Mouse (Mus musculus): ENCODE data around the gene Shld2. TPM values are rescaled to one million over a fixed set of nuclear protein-coding genes. Genes with fewer than 3 reads are reported as not detected.

Gene Shld2
- 17.9 and 24.0 TPM in 2 replicates for total RNA-seq (2017)

GRCm38 (mm10) chr14:34310234-34310965 is at the start of gene Shld2, which contains the start of gene Glud1:
Shld2 (minus strand) TSS chr14:34310493.
Glud1 (plus strand) TSS chr14:34310727.
- peak; percentile 77 to 89 for ATAC-seq (replicated peaks in 1 of 2; ENCODE audit: insufficient read depth in 1 of 2, low FRiP score in 2 of 2, low TSS enrichment in 1 of 2, low read depth in 1 of 2, poor library complexity in 2 of 2, severe bottlenecking in 2 of 2)

DNA sequence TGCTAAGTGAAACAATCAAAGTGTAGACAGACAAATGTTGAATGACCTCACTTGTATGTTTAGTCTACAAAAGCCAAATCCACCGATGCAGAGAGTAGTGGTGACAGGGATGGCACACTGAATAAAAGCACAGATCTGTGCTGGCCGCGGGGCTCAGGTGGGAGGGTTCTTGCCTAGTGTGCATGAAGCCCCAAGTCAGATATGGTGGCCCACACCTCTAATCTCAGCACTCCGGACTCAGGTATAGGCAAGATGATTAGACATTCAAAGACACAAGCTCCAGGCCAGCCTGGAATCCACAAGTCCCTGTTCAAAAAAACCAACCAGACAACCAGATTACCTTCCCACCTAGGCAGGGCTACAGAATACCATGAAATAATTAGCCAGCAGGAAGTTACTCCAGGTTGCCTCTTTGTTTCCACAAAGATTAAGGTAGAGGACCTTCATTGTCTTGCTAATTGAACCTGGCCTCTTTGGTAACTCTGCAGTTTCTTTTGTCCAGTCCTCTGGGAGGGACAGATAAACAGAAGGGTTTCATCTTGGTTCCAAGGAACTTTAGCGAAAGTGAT is 49.5 kb upstream of the Shld2 start:
- ATAC-seq (replicated peaks in 1 of 2; ENCODE audit: insufficient read depth in 1 of 2, low FRiP score in 2 of 2, low TSS enrichment in 1 of 2, low read depth in 1 of 2, poor library complexity in 2 of 2, severe bottlenecking in 2 of 2), result no peak

DNA sequence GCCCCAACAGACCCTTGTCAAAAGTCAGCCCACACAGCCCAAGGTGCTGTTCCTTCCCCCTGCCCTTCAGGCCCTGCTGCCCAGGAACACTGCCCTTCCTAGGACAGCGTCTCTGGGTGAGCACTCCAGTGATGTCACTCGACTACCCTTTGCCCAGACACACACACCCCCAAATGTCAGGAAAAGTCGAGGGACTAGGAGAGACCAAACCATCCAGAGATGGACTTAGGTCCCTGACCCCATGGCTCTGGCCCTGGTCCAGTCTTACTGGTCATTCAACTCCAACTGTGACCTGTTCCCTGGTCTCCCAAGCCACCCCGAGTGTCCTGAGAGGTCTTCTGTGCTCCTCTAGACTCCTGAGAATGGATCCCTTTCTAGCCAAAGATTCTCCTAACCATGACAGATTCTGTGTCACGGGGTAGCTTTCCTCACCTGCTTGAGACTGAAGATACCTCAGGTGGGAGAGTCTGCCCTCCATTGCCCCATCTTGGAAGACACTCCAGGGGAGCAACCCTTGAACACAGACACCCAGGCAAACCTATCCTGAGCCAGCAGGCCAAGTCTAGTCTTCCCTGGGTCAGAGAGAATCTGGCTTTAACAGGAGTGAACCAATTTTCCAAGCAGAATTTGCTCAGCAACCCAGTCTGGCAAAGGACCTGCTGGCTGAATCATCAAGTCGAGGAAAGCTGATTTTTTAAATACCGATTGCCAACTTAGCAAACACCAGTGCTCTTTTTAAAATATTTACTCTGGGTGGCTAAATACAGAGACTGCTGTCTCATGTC is 47.6 kb upstream of the Shld2 start:
- no peak for ATAC-seq (replicated peaks in 1 of 2; ENCODE audit: insufficient read depth in 1 of 2, low FRiP score in 2 of 2, low TSS enrichment in 1 of 2, low read depth in 1 of 2, poor library complexity in 2 of 2, severe bottlenecking in 2 of 2)

DNA sequence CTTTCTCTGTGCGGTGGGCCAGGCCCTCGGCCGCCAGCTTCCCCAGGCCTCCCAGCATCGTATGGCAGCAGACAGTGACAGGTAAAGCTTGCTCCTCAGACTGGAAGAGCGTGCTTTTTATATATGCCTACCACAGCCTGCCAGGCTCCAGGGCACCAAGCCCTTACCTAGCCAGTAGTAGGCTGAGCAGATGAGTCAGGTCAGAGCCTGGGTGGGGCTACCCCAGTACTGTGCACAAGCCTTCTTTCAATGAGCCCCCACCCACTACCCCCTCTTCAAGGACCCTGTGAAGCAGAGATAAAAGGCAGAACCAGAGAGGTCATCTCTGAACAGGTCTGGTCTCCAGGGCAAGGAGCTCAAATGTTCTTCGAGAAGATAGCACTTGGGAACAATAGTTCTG is 45.0 kb upstream of the Shld2 start, which contains the start of gene Fam25c:
Gene Fam25c (minus strand): TSS at position 133 of the 400 bp plus-strand sequence.
- ATAC-seq (replicated peaks in 1 of 2; ENCODE audit: insufficient read depth in 1 of 2, low FRiP score in 2 of 2, low TSS enrichment in 1 of 2, low read depth in 1 of 2, poor library complexity in 2 of 2, severe bottlenecking in 2 of 2), result 0 out of 4 replicates have a peak, but pooled peaks of 1 of the 2 experiments have one; percentile 10

DNA sequence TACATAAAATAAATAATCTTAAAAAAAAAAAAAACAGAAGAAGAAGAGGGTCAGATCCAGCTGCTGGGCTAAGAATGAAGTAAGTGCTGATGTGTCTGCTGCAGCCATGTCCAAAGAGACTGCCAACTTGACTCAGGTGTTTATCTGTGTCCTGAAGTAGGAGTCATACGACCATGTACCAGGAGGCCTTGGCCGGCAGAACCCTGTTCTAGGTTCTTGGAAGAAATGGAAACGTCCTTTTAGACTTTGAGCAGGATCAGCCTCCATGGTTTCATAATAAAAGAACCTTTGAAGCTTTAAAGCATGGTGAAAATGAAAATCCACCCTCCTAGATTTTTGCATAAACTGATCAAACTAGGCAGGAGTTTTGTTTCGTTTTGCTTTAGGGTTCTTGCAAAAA is 44.2 kb upstream of the Shld2 start:
- no peak for ATAC-seq (replicated peaks in 1 of 2; ENCODE audit: insufficient read depth in 1 of 2, low FRiP score in 2 of 2, low TSS enrichment in 1 of 2, low read depth in 1 of 2, poor library complexity in 2 of 2, severe bottlenecking in 2 of 2)

DNA sequence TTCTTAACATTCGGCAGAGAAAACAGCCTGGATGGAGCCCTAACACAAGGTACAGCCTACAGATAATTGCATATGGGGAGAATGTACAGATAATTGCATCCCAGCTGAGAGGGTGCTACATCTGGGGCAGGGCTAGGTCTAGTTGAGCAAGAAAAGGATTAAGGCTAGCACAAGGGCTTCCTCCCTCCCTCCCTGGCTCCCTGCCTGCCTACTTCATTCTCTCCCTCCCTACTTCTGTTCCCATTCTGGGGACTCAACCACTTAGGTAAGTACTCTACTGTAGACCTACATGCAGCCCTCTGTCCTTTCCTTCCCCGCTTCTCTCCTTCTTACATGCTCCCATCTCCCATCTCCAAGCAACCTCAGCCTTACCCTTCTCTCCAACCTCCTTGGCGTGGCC is 43.0 kb upstream of the Shld2 start:
- ATAC-seq (replicated peaks in 1 of 2; ENCODE audit: insufficient read depth in 1 of 2, low FRiP score in 2 of 2, low TSS enrichment in 1 of 2, low read depth in 1 of 2, poor library complexity in 2 of 2, severe bottlenecking in 2 of 2), result no peak

DNA sequence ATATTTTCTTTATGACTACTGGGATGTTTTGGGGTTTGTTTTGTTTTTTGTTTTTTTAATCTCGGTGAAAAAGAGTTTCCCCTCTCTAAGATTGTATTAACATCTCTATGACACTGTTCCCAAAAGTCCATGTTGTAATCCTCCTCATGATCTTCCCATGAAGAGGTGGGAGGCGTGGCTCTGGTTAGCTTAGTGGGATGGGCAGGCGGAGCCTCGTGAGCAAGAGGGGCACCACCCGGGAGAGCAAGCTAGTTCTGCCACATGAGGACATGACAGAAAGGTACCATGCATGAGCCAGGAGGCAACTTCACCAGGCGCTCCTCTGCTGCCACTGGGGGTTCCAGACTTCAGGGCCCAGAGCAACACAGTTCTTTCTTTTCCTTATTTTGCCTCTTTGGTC is 42.2 kb upstream of the Shld2 start:
- no peak for ATAC-seq (replicated peaks in 1 of 2; ENCODE audit: insufficient read depth in 1 of 2, low FRiP score in 2 of 2, low TSS enrichment in 1 of 2, low read depth in 1 of 2, poor library complexity in 2 of 2, severe bottlenecking in 2 of 2)

DNA sequence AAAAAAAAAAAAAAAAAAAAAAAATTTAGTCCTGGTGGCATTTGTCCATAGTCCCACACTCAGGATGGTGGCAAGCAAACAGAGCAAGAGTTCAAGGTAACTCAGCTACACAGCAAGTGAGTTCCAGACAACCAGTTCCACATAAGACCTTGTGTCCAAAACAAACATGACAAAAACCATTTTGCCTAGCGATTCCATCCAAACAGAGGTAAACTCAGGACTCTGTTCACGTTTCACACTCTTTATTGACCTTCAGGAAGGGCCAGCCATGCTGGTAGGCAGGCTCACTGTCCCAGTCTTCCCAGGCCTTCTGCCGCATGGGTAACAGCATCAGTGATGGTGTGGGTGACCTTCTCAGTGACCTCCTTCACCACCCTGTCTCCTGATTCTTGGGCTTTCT is 41.4 kb upstream of the Shld2 start:
- ATAC-seq (replicated peaks in 1 of 2; ENCODE audit: insufficient read depth in 1 of 2, low FRiP score in 2 of 2, low TSS enrichment in 1 of 2, low read depth in 1 of 2, poor library complexity in 2 of 2, severe bottlenecking in 2 of 2), result no peak

DNA sequence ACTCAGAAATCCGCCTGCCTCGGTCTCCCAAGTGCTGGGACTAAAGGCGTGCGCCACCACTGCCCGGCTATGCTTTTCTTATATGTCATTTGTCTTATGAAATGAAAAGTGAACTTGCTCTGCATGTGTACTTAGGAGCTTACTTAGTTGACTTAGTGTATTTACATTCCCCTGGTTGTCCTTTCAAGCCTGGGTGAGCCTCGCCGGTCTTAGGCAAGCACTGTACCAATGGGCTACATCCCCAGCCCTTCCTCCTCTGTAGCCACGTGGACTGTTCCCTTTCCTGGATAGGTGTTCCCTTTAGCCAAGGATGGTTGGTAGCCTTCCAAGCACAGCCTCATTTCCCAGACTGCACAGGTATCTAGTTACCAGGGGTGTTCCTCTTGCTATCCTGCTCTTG is 38.7 kb upstream of the Shld2 start:
- no peak for ATAC-seq (replicated peaks in 1 of 2; ENCODE audit: insufficient read depth in 1 of 2, low FRiP score in 2 of 2, low TSS enrichment in 1 of 2, low read depth in 1 of 2, poor library complexity in 2 of 2, severe bottlenecking in 2 of 2)

DNA sequence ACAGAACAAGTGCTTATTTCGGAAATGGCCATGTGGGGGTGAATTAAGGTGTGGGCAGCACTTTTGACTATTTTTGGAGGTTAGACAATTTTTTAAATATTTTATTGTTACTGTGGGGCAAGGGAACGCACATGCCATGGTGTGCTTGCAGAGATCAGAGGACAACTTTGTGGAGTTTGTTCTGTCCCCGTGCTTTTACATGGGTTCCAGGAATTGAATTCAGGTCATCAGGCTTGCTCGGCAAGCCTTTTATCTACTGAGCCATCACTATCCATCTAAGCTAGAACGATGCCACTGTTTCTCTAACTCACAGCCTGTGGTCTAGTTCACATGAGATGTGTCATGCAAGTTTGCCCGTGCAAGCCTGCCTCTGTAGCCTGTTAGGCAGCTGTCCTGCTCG is 38.0 kb upstream of the Shld2 start:
- no peak for ATAC-seq (replicated peaks in 1 of 2; ENCODE audit: insufficient read depth in 1 of 2, low FRiP score in 2 of 2, low TSS enrichment in 1 of 2, low read depth in 1 of 2, poor library complexity in 2 of 2, severe bottlenecking in 2 of 2)

DNA sequence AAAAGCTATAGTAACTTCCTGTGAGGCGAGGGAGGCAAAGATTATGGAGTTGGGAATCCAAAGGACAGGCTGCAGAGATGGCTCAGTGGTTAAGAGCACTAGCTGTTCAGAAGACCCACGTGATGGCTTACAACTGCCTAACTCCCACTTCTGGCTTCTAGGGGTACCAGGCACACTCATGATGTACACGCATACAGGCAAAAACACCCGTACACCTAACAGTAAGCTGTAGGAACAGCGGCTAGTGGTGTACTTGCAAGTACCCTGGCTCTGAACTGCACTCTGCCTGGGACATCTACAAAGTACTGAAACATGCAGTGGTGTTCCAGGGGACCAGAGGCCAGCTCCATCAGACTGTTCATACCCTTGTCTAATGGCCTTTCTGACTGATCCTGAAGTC is 36.8 kb upstream of the Shld2 start:
- ATAC-seq (replicated peaks in 1 of 2; ENCODE audit: insufficient read depth in 1 of 2, low FRiP score in 2 of 2, low TSS enrichment in 1 of 2, low read depth in 1 of 2, poor library complexity in 2 of 2, severe bottlenecking in 2 of 2), result no peak

- ATAC-seq (replicated peaks in 1 of 2; ENCODE audit: insufficient read depth in 1 of 2, low FRiP score in 2 of 2, low TSS enrichment in 1 of 2, low read depth in 1 of 2, poor library complexity in 2 of 2, severe bottlenecking in 2 of 2), result no peak
Observed at GRCm38 (mm10) chr14:34345771-34346566, 35.7 kb upstream of the Shld2 start.

GRCm38 (mm10) chr14:34344361-34344760 is 34.1 kb upstream of the Shld2 start:
- no peak for ATAC-seq (replicated peaks in 1 of 2; ENCODE audit: insufficient read depth in 1 of 2, low FRiP score in 2 of 2, low TSS enrichment in 1 of 2, low read depth in 1 of 2, poor library complexity in 2 of 2, severe bottlenecking in 2 of 2)

DNA sequence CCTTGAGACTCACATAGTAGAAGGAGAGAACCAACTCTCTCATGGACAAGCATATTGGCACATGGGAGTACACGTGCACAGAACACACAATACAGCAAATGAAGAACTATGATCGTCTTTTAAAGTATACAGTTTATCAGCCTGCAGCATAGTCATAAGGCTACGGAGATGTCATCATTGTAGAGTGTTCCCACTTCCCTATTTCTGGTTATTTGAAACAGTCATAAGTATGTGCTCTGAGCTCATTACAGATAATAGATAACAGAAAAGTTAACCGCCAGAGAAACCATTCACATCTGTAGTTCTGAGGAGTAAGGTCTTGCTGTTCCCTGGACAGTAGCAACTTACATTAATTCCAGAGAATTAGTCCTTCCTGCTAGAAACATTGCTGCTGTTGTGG is 32.8 kb upstream of the Shld2 start:
- no peak for ATAC-seq (replicated peaks in 1 of 2; ENCODE audit: insufficient read depth in 1 of 2, low FRiP score in 2 of 2, low TSS enrichment in 1 of 2, low read depth in 1 of 2, poor library complexity in 2 of 2, severe bottlenecking in 2 of 2)

DNA sequence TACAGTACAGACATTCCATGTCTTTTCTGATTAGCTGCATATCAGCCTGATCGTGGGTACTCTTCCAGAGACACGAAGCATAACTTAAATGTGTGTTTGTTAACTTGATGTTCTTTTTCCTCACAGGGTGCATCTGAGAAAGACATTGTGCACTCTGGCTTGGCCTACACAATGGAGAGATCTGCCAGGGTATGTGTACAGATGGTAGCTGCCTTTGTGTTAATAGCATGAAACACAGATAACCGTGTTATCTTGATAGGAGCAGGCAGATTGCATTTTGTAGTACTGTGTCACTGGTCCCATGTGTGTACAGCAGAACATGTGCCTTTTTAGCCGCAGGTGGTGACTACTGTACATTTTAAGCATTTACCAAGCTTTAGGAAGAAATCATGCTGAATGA is 31.7 kb upstream of the Shld2 start:
- no peak for ATAC-seq (replicated peaks in 1 of 2; ENCODE audit: insufficient read depth in 1 of 2, low FRiP score in 2 of 2, low TSS enrichment in 1 of 2, low read depth in 1 of 2, poor library complexity in 2 of 2, severe bottlenecking in 2 of 2)

DNA sequence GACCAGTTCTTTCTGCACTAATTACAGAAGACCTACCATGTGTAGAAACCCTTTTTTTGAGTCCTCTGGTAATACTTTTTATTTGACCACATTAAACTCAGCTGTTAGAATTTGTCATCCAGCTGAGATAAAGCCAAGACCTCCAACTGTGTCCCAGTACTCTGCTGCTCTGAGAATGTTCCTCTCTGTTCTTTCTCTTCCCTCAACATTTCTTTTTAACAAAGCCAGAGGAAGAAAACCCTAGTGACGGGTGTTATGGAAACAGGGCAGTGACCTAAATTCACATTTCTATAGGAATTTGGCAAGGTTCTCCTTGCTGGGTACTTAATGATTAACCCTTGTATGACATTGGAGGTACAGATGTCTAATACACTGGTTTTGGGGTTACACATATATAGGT is 29.2 kb upstream of the Shld2 start:
- ATAC-seq (replicated peaks in 1 of 2; ENCODE audit: insufficient read depth in 1 of 2, low FRiP score in 2 of 2, low TSS enrichment in 1 of 2, low read depth in 1 of 2, poor library complexity in 2 of 2, severe bottlenecking in 2 of 2), result no peak

DNA sequence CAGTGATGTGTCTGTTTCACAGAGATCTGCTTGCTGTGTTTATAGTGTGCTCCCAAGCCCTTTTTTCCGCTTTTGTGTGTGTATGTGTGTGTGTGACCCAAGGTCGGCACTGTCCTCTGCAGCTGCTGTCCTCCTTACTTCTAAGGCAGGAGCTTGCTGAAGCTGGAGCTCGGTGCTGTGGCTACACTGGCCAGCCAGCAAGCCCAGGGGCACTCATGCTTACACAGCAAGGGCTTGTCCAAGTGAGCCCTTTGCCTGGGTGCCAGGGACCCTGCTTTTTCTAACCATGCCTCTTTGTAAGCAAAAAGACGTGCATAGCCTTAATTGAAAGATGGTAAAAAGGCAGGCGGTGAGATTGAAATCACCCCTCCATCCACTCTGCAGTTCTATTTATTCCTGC is 22.2 kb upstream of the Shld2 start:
- ATAC-seq (replicated peaks in 1 of 2; ENCODE audit: insufficient read depth in 1 of 2, low FRiP score in 2 of 2, low TSS enrichment in 1 of 2, low read depth in 1 of 2, poor library complexity in 2 of 2, severe bottlenecking in 2 of 2), result no peak

DNA sequence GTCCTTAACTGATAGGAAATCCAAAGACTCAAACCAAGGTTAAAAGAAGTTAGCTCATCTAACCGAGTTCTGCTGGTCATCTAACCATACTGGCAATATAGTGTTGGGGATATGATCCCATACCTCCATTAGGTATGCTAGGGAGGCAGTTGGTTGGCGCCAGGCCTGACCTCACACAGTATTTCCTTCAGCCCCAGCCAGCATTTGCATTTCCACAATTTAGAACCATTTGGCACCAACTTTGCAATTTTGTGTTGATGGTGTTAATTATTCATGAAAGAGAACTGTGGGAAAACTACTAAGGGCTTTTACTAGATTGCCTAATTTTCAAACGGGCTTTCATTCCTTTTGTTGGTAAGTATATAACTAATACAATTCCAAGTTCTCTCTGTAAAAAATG is 21.6 kb upstream of the Shld2 start:
- ATAC-seq (replicated peaks in 1 of 2; ENCODE audit: insufficient read depth in 1 of 2, low FRiP score in 2 of 2, low TSS enrichment in 1 of 2, low read depth in 1 of 2, poor library complexity in 2 of 2, severe bottlenecking in 2 of 2), result no peak

Measured in hematopoietic stem cell, adult 5-6 weeks (primary cell).